Mouse (Mus musculus) cortical plate, adult 2 months (tissue): ENCODE measurements at regions not wholly inside any gene's neighbourhood (a gene's known extent, or its start where the extent isn't known, plus 50 kb on each side); places are given as distances from the start of the nearest gene placed in this dataset.

Experiments used
- H3K27ac ChIP-seq: fragments of 200-500 bp; 2 replicates; pipeline ENCODE4 v1.5.1; 2012; ENCODE audit warnings: low read length, control low read depth, inconsistent platforms; ENCODE audit not compliant: insufficient read depth
- H3K4me1 ChIP-seq: fragments of 200-500 bp; 2 replicates; pipeline ENCODE4 v1.6.1; 2011; ENCODE audit warnings: low read length; ENCODE audit not compliant: control insufficient read depth, insufficient read depth
- H3K4me3 ChIP-seq: fragments of 200-500 bp; 2 replicates; pipeline ENCODE4 v1.5.1; 2011; ENCODE audit warnings: mild to moderate bottlenecking, low read length, control low read depth; ENCODE audit not compliant: insufficient read depth
- CTCF ChIP-seq: fragments of 200-500 bp; IDR thresholded peaks from 2 replicates; pipeline ENCODE4 v1.5.1; 2011; ENCODE audit warnings: mild to moderate bottlenecking, control low read depth, low read length; ENCODE audit not compliant: insufficient read depth; ENCODE audit errors: extremely low read depth
- POLR2A ChIP-seq: fragments of 200-500 bp; IDR thresholded peaks from 2 replicates; pipeline ENCODE4 v1.6.1; 2011; ENCODE audit warnings: mild to moderate bottlenecking, low read length, control low read depth; ENCODE audit not compliant: insufficient read depth; ENCODE audit errors: extremely low read depth

DNA sequence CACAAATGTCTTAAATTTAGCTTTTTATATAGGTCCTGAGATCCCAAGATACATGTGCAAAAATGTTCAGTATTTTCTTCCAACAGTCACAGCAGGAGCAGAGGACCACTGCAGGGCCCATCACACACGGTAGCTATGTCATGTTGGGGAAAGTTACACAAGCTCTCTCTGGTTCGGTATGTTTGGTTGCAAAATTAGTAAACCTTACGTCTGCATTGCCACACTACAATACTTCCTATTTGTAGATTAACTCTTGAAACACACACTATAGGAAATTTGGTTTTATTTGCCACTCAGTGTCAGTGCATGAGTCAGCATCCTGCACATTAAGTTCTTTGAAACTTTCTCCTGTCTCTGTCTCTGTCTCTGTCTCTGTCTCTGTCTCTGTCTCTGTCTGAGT is 82.0 kb downstream of the Cth start:
- H3K4me3 ChIP-seq = no peak overlapping the region
- TF ChIP-seq CTCF (no peak), POLR2A (no peak)

DNA sequence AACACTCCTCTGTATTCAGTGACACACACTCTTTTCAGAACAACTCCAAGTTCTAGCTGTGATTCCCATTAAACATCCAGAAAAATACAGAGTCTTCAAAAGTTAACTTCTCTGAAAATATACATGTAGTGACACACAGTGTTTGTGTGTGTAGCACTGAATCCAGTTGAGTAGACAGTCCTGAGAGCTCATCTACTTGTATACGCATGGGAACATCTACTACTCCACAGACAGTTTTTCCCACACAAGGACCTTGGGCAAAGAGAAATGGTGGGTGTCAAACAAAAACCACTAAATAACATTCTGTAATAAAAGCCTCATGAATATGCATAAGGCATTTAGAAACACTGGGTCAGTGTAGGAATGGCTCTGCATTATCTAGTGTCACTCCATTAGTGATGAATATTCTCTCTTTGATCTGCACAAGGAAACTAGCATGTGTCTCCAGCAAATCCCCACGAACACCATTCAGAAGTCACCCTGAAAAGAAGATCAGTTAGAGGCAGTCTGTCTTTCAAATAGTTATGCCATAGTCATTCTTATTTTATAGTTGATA is 83.6 kb downstream of the Cth start:
- Histone ChIP-seq H3K4me3 (no peak overlapping the region), H3K4me1 (no peaks in the 10 kb centered on the region), H3K27ac (no peak overlapping the region)
- TF ChIP-seq CTCF (no peak), POLR2A (no peak)

More for the DNA sequence above, 82.0 kb downstream of the Cth start:
- Histone ChIP-seq H3K4me1 (no peaks in the 10 kb centered on the region), H3K27ac (no peak overlapping the region)

DNA sequence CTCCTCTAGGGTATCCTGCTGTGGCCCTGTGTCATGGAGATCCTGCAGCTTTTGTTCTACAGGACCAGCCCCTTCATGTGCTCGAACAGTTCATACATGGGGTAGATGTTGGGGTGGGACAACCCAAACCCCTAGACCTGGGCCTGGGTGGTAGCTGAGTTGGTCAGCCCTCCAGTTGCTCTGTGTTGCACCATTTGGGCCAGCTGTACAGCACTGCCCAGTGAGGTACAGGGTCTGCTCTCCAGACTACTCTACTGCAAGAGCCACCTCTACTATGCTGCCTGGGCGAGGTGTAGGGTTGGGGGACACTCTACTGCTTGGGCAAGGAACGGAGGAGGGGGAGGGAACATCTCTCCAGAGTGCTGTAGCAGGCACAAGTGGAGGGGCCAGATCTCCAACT is 120.6 kb downstream of the Cth start:
- Histone ChIP-seq H3K4me1 (no peaks in the 10 kb centered on the region), H3K27ac (no peak overlapping the region), H3K4me3 (no peak overlapping the region)
- TF ChIP-seq CTCF = no peak
- TF ChIP-seq POLR2A = no peak

DNA sequence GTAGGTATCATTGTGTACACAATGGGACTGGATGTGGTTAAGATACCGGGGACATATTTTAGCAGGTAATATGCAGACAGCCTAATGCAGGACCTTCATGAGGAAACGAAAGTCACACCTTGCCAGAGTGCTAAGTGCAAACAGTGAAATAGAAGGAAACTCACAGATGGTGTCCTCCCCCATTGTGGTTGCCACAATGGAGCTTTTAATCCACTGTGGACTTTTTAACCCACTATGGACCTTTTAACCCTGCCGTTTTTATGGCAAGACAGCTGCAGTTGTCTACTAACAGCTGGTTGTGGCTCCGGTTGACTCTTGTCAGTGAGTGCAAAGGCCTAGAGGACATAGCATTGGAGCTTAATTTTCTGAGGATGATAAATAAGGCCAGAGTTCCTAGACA is 121.5 kb downstream of the Cth start:
- TF ChIP-seq POLR2A (no peak), CTCF (no peak)
- no peaks in the 10 kb centered on the region for H3K4me1 ChIP-seq
- H3K27ac ChIP-seq = no peak overlapping the region
- no peak overlapping the region for H3K4me3 ChIP-seq

DNA sequence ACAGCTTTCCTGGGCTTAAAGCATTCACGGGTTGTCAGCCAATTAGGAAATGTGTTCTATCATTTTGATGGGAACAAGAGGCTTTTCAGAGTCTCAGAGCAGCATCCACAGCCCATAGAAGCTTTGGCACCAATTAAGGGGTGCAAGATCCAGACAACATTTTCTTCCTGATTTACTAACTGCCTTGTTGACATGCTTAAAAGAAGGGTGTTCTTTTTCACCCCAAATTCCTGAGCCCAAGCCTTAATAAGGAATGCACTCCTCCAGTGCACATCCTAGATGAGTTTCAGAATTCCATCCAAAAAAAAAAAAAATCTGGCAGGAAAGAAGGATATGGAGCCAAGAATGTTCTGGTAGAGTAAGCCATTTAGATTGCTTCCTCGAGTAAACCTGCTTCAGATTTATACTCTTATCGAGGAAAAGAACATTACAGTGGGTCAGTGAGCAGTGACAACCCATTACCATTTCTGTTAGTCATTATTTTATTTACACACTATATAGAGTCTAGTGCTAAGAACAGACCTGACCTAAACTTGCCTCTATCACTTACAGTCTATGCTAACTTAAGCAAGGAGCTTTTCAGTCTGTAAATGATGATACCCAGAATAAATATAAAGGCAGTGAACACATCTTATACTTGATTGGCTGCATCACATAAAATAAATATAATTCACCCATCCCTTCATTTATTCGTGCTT is 137.2 kb downstream of the Cth start:
- no peaks in the 10 kb centered on the region for H3K4me1 ChIP-seq
- TF ChIP-seq CTCF (no peak), POLR2A (no peak)
- H3K4me3 ChIP-seq = no peak overlapping the region
- H3K27ac ChIP-seq = no peak overlapping the region

DNA sequence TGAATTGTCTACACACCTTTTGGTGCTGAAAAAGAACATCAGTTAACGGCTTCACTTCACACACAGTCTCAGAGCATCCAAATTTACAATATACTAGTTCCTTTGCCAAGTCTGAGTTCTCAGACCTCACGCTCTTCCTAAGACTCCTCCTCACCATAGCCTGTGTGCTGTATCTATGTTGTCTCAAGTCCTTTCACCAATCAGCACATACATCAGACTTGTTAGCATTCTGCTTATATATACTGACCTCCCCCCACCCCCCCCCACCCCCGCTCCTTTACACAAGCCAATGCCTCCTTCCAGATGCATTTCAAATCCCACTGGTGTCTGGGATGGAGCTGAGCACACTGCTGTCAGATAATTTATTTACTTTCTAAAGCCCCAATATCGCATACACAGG is 143.8 kb downstream of the Cth start:
- Histone ChIP-seq H3K4me1 (no peaks in the 10 kb centered on the region), H3K4me3 (no peak overlapping the region), H3K27ac (no peak overlapping the region)
- TF ChIP-seq POLR2A (no peak), CTCF (no peak)

DNA sequence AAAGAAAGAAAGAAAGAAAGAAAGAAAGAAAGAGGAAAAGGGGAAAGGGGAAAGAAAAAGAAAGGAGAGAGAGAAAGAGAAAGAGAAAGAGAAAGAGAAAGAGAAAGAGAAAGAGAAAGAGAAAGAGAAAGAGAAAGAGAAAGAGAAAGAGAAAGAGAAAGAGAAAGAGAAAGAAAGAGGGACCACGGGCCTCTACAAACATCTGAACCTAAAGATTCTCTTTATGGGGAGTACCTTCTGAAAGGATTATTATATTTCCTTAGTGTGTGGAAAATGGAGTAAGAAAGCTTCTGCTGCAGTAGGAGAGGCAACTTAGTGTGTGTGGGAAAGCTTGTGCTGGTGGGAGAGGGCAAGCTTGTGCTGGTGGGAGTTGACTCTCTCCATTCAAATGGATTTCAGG is 147.1 kb downstream of the Cth start:
- Histone ChIP-seq H3K27ac (no peak overlapping the region), H3K4me3 (no peak overlapping the region), H3K4me1 (no peaks in the 10 kb centered on the region)
- no peak for TF ChIP-seq POLR2A
- TF ChIP-seq CTCF = no peak

DNA sequence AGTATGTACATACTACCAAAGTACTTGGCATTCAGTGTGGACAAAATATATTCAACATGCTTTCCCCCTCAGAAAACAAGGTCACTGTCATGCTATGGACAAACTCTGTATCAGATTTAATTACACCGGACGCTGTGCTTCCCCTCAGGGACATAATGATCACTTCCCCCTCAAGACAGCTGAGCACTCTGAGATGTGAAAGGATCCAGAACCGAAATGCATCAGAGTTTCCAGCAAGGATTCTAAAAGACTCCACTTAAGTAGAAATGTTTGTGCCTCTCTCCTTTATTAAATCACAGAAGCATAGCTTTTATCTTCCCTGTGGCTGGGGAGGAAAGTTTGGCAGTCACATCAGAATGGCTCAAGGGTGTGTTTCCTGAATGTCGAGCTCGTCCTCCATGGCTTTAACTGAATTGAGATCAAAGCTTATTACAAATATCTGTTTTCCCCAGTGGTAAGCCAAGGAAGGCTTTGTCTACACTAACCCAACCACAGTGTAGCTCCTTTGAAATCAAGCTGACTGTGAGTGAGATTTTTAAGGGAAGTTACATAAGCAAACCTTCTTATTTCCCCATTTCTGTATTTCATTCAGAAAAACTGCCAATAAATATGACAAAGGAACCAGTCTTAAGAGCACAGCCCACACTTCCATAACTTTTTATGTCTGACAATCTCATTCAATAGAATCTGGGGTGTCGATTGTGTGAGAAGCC is 161.2 kb downstream of the Cth start:
- H3K27ac ChIP-seq = no peak overlapping the region
- H3K4me3 ChIP-seq = no peak overlapping the region
- H3K4me1 ChIP-seq = no peaks in the 10 kb centered on the region
- TF ChIP-seq CTCF (no peak), POLR2A (no peak)

DNA sequence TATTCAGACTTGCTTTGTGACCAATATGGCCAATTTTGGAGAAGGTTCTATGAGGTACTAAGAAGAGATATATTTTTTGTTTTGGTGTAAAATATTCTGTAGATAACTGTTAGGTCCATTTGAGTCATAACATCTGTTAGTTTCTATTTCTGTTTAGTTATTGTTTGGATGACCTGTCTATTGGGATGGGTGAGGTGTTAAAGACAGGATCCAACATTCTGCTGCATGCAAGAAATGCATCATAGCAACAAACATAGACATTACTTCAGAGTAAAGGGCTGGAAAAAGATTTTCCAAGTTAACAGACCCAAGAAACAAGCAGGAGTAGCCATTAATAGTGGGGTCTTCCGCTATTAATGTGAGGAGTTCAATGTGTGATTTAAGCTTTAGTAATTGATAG is 165.0 kb downstream of the Cth start:
- H3K27ac ChIP-seq = no peak overlapping the region
- H3K4me1 ChIP-seq = no peaks in the 10 kb centered on the region
- no peak for TF ChIP-seq POLR2A
- TF ChIP-seq CTCF = no peak
- H3K4me3 ChIP-seq = no peak overlapping the region

DNA sequence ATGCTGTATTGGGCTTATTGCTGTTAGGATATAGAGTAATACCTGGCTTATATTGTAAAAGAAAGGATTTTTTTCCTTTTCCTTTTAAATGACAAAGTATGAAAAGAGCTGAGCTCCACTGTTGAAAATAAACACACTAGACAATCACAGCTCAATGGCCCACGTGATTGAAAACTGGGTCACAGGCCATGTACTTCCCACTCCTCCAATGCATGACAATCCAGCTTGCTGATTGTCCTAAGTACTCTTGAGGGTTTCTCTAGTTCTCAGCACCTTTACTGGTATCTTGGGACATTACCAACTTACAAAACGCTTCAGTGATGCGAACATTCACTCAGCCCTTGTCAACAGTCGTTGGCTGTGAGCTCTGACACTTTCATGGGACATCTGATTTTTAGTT is 170.1 kb downstream of the Cth start:
- no peak for TF ChIP-seq POLR2A
- no peak for TF ChIP-seq CTCF
- no peak overlapping the region for H3K27ac ChIP-seq

More for the DNA sequence above, 170.1 kb downstream of the Cth start:
- Histone ChIP-seq H3K4me1 (peaks cover 2% of the 10 kb centered on the region; the same call in 1 of the 2 replicates), H3K4me3 (no peak overlapping the region)
